Mouse (Mus musculus) embryonic facial prominence, embryonic 10.5 days (tissue): ENCODE data around the gene Rbms1. TPM values are rescaled to one million over a fixed set of nuclear protein-coding genes. Genes with fewer than 3 reads are reported as not detected.

ENCODE experiments used
- DNase-seq: peaks from one replicate; pipeline ENCODE4 v3.0.0-alpha.2; 2017; ENCODE audit warnings: low spot score
- H3K27ac ChIP-seq: fragments of 300-500 bp; sonication (generic); replicated peaks from 2 replicates; pipeline ENCODE4 v1.5.1; 2016; ENCODE audit warnings: mild to moderate bottlenecking
- H3K27me3 ChIP-seq: fragments of 300-500 bp; sonication (generic); replicated peaks from 2 replicates; pipeline ENCODE4 v1.6.1; 2016; ENCODE audit warnings: low read depth, mild to moderate bottlenecking; ENCODE audit not compliant: poor library complexity, severe bottlenecking
- H3K36me3 ChIP-seq: fragments of 300-500 bp; sonication (generic); replicated peaks from 2 replicates; pipeline ENCODE4 v1.6.1; 2016; ENCODE audit warnings: mild to moderate bottlenecking, moderate library complexity
- H3K4me1 ChIP-seq: fragments of 300-500 bp; sonication (generic); 2 replicates; pipeline ENCODE4 v1.6.1; 2016
- H3K4me3 ChIP-seq: fragments of 300-500 bp; sonication (generic); 2 replicates; pipeline ENCODE4 v1.5.1; 2016; ENCODE audit warnings: mild to moderate bottlenecking, moderate library complexity
- H3K9me3 ChIP-seq: fragments of 300-500 bp; sonication (generic); 2 replicates; pipeline ENCODE4 v1.6.1; 2016; ENCODE audit warnings: mild to moderate bottlenecking
- WGBS: fragments of 180-500 bp; shearing (Covaris S2); methylation state at CpG from one replicate; pipeline ENCODE4 v1.1.7; 2016; 5-methylcytosine and 5-hydroxymethylcytosine counted together
- polyA plus RNA-seq: library from polyadenylated mRNA; unstranded; fragments of >200 nt; fragmentation: Nextera tagmentation; extraction: Ambion mirVana; gene quantifications from 2 replicates; pipeline ENCODE4 v1.2.1, GENCODE M21; 2016

Rbms1 gene
- polyA plus RNA-seq, 1 experiment from 2014 or later, result 106 TPM

DNA sequence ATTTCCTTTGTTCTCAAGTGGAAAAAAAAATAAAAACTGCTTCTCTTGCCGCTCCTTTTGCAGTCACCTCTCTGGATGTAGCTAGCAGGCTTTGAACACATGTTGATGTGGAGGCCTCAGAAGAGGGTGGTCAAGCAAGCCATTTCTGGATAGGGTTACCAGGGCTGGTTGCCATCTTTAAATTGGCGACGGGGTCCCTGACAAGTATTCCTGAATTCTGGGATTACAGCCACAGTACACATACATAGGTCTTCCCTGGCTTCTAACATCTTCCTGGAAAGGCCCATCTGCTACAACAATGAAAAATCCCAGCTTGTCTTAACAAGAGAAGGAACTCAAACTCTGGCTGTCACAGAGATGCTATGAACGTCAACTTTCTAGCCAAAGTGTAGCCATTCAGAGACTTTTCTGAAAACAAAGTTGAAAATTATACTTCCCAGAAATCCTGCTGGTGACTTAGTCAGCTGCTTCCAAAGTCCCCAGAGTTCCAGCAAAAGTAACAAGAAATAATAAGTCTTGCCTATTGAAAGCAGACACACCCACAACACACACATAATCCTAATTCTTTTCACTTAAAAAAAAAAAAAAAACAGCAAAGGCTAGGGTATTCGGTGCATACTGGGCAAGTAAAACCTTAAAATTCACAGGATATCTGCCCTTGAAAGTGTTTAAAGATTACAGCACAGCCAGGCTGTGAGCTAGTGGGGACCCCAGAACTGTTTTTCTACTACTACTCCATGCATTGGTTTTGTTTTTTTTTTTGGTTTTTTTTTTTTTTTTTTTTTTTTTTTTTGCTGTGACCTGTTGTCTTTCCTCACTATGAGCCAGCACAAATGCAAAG, 80.6 kb downstream of the Rbms1 start:
- no peak for DNase-seq
- H3K27me3 ChIP-seq, result peaks cover 18% of the 10 kb centered on the region
- H3K4me1 ChIP-seq, result peaks cover 54% of the 10 kb centered on the region
- WGBS, result 49% methylated on average over 5 of the region's 5 CpGs
- peak overlapping the region; percentile 87 for H3K4me3 ChIP-seq
- H3K9me3 ChIP-seq, result no peaks in the 10 kb centered on the region
- H3K27ac ChIP-seq, result peak overlapping the region; percentile 96
- H3K36me3 ChIP-seq, result peaks cover 6% of the 10 kb centered on the region

DNA sequence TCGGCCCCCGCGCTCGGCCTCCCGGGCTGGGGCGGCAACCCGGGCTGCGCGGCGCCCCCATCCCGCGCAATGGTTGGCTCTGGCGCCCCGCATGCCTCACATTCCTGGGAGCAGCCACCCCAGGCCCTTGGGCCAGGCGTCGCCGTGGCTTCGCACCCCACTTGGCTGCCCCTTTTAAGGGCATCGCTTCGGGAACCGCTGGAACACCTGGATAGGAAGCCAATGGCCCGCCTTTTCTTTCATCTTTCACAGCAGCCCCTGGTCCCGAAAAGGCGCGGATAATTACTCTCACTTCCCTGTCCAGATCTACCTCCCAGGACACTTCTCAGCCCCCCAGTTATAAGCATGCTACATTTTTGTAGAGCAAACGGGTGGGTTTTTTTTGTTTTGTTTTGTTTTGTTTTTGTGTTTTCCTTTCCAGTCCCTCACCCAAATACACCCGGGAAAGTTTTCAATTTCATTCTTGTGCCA, 81.4 kb downstream of the Rbms1 start:
- H3K9me3 ChIP-seq, result no peaks in the 10 kb centered on the region
- H3K27me3 ChIP-seq, result peaks cover 24% of the 10 kb centered on the region
- H3K27ac ChIP-seq, result peak overlapping the region; percentile 96
- DNase-seq, result no peak
- peaks cover 6% of the 10 kb centered on the region for H3K36me3 ChIP-seq
- WGBS, result under 1% methylated on average over 26 of the region's 27 CpGs
- peak overlapping the region; percentile 87 for H3K4me3 ChIP-seq
- H3K4me1 ChIP-seq, result peaks cover 62% of the 10 kb centered on the region

DNA sequence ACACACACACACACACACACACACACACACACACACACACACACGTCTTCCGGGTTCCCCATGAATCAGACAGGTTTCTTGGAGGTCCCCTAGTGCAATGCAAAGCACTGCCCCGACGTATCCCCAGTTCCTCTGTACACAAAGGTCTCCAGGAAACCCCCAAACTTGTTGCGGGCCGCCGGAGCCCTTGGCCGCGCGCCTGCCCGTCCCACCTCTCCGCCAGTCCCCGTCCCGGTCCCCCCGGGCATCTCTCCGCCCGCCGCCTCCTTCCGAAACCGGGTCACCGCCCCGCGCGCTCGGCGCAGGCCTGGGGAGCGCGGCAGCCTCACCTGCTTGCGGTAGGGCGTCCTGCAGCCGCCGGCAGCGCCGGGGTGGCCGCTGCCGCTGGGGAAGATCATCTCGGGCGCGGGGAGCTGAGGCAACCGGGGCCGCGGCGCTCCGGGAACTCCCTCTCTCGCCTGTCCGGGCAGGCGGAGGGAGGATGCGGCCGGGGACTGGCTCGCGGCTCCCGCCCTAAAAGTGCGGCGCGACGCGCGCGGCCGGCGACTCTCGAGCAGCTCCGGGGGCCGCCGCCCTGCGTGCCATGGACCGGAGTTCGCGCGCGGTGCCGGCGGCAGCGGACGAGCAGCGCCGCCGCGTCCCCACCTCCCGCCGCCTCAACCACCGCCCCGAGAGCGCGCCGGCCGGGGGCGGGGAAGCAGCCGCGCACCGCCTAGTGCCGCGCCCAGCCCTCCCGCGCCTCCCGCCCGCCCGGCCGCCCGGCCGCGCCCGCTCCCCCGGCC, 82.0 kb downstream of the Rbms1 start:
- H3K27ac ChIP-seq, result peak overlapping the region; percentile 96
- peak; percentile 79 for DNase-seq
- WGBS, result under 1% methylated on average over 92 of the region's 104 CpGs
- H3K27me3 ChIP-seq, result peaks cover 30% of the 10 kb centered on the region
- peaks cover 6% of the 10 kb centered on the region for H3K36me3 ChIP-seq
- peaks cover 68% of the 10 kb centered on the region for H3K4me1 ChIP-seq
- no peaks in the 10 kb centered on the region for H3K9me3 ChIP-seq
- H3K4me3 ChIP-seq, result peak overlapping the region; percentile 87

DNA sequence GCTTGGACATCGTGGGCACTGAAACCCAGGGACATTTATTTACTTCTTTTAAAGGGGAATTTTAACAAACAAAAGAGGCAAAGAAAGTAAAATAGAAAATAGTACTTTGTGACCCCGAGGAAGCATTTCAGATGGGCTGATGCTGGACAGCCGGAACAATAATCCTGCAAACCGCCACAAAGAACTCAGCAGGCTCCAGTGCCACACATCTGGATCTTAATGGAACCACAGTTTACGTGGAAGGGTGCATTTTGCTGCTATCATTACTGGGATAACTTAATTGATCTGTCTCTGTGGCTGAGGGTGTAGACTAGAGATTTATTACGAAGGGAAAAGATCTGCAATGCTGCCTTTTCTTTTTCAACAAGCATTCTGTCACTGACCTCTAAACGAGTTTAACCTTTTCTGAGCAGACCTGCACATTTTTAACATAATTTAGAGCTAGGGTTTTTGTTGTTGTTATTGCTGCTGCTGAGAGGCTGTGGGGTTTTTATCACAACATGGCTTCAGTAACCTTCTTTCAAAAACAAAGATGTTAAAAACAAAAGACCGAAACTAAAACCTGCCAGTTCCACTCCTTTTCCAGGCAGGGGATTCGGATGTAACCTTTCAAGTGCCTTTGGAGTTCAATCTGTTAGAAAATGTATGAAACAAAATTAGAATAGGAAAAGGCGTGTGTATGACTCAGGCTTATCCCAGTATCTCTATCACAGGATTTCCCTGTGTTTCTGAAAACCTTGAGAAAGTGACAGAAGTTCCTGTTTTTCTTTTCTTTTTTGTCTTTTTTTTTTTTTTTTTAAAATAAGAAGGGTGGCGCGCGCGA, 82.8 kb downstream of the Rbms1 start:
- peaks cover 72% of the 10 kb centered on the region for H3K4me1 ChIP-seq
- DNase-seq, result no peak
- H3K27ac ChIP-seq, result peak overlapping the region; percentile 96
- H3K9me3 ChIP-seq, result no peaks in the 10 kb centered on the region
- H3K4me3 ChIP-seq, result peak overlapping the region; percentile 87
- WGBS, result 1% methylated on average over 14 of the region's 14 CpGs
- peaks cover 33% of the 10 kb centered on the region for H3K27me3 ChIP-seq
- peaks cover 6% of the 10 kb centered on the region for H3K36me3 ChIP-seq

DNA sequence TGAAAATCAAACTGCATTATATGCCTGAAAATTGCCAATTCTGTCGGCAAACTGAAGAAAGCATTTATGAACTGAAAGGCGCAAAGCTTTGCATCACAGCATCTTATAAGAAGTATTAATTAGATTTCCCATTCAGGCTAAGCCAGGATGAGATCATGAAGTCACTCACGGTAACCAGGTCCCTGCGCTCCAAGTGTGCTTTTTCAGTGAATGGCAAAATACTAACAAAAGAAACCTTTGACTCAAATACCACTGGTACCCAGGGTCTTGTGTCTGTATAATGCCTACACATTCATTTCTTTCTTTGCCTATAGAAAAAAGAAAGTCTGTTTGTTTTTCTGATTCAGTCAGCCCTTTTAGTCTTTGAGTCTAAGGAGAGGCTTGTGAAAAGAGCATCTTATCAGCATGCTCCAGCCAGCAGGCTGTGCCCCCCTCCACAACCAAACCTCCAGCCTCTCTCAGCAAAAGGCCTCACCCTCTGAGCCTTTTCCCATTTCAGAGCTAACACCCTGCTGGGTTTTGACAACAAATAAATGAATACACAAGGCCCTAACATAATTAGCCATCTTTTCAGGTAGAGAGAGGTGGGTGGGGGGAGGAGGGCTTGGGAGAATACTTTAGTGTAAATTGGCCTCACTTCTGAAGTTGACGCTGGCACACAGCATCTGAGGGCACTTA, 83.7 kb downstream of the Rbms1 start:
- no peak for DNase-seq
- Histone ChIP-seq H3K27me3 (peaks cover 33% of the 10 kb centered on the region), H3K4me1 (peaks cover 70% of the 10 kb centered on the region), H3K4me3 (peak overlapping the region; percentile 87), H3K36me3 (peaks cover 6% of the 10 kb centered on the region), H3K9me3 (no peaks in the 10 kb centered on the region), H3K27ac (peak overlapping the region; percentile 96)
- 36% methylated on average over 5 of the region's 5 CpGs for WGBS

DNA sequence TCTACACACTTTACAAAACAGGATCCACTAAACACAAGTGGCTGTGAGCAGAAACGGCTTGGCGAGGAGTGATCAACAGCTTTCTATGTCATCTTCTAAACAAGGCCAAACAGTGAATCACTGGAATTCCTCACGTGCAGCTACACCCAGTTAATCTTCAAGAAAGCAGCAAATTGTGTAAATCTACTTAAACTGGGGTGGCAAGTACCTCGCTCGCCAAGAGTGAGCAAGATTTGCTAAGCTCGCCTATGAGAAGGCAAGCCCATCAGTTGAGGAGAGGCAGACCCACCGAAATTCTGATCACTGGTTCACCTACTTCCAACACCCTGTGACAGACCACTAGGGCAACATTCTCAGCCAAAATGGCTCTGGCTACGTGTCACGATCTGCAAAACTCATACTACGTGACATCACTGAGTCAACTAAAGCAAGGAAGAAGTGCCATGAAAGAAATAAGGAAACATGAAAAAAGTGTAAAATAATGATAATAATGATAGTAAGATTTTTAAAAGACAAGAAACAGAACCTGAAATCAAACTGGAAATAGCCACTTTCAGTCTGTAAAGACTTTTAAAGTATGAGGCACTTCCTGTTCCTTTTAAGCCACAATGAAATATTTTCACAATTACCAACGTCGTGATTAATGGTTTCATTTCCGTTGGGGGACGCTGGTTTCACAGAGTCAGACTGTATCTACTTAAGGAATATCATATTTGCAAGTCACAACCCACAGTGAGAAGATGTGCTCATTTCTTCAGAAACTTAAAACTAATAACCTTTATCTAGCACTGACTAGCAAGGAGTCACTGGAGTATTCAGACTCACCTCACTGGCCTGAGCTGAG, 85.2 kb downstream of the Rbms1 start:
- H3K27me3 ChIP-seq, result peaks cover 45% of the 10 kb centered on the region
- no peak for DNase-seq
- peaks cover 66% of the 10 kb centered on the region for H3K4me1 ChIP-seq
- no peaks in the 10 kb centered on the region for H3K9me3 ChIP-seq
- H3K36me3 ChIP-seq, result peaks cover 6% of the 10 kb centered on the region
- no peak overlapping the region for H3K27ac ChIP-seq
- 75% methylated on average over 14 of the region's 14 CpGs for WGBS
- no peak overlapping the region for H3K4me3 ChIP-seq

DNA sequence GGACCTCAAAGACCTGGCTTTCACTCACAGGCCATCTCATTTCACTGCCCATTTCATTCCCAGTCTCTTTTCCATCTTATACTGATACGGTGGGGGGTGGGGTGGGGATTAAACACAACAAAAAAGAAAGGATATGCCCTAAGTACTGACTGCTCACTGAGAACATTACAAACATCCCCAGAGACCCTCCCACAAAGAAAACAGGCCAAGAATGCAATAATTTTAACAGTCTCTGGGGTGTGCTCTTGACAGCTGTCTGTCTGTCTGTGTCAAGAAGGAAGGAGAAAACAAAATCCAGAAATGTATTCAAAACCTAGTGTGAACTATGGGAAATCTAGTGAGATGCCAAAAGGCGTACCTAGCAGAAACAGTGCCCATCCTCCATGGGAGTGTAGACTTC, 86.1 kb downstream of the Rbms1 start:
- no peak overlapping the region for H3K27ac ChIP-seq
- H3K9me3 ChIP-seq, result no peaks in the 10 kb centered on the region
- peaks cover 6% of the 10 kb centered on the region for H3K36me3 ChIP-seq
- H3K4me3 ChIP-seq, result no peak overlapping the region
- WGBS, result 46% methylated on average over 2 of the region's 2 CpGs
- DNase-seq, result no peak
- H3K27me3 ChIP-seq, result peaks cover 45% of the 10 kb centered on the region
- H3K4me1 ChIP-seq, result peaks cover 69% of the 10 kb centered on the region

DNA sequence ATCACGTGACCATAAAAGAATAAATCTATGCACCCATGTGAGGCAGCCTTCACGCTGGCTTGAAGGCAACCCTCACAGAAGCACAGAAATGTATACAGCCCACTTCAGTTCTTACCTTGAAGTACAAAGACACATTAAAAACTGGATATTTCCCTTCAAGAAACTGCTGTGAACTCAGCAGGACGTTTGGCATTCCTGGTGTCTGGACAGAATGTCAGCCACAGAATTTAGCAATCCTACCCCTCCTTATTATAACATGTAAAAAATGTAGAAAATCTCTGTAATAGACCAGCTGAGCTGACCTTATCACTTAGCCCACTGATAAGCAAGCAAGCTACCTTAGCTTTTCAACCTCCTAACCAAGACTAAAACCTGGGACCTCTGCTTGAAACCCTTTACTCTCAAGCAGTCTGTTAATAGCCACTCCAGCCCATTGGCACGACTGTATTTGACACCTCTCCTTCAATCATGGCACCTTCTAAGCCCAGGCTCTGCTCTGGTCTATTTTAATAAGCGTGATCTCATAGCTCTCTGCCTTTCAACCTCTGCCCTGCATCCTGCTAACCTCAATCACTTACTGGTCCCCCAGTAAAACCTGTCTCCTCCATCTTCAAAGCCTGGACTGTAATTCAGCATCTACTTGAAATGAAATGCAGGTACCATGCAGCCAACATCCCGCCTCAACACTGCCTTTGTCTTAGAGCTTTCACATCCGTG, 90.7 kb downstream of the Rbms1 start:
- H3K9me3 ChIP-seq, result no peaks in the 10 kb centered on the region
- no peaks in the 10 kb centered on the region for H3K36me3 ChIP-seq
- no peak overlapping the region for H3K4me3 ChIP-seq
- WGBS, result 74% methylated on average over 7 of the region's 7 CpGs
- DNase-seq, result no peak
- no peak overlapping the region for H3K27ac ChIP-seq
- peaks cover 65% of the 10 kb centered on the region for H3K4me1 ChIP-seq
- peaks cover 31% of the 10 kb centered on the region for H3K27me3 ChIP-seq

DNA sequence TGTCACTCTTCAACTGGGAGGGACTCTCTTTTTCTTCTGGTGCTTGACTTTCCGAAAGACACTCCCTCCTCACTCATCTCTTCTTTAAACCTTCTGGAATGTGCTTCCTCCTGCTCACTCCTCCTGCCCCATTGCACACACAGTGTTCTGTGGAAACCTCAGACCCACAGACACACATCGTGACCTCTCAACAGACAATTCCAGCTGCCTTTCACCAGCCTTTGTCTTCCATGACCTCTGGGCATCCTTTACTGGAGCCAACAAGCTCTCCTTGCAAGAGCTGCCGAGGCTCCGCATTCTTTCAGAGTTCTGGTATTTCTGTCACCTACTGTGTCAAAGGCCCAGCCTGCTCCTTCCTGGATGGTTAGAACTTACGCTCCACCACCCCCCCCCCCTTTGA, 92.0 kb downstream of the Rbms1 start:
- Histone ChIP-seq H3K9me3 (no peaks in the 10 kb centered on the region), H3K27ac (peak overlapping the region; percentile 36; the same call in 1 of the 2 replicates), H3K4me3 (no peak overlapping the region), H3K27me3 (peaks cover 19% of the 10 kb centered on the region), H3K36me3 (no peaks in the 10 kb centered on the region), H3K4me1 (peaks cover 62% of the 10 kb centered on the region)
- 6% methylated on average over 5 of the region's 5 CpGs for whole genome bisulfite sequencing
- peak; percentile 25 for DNase-seq

DNA sequence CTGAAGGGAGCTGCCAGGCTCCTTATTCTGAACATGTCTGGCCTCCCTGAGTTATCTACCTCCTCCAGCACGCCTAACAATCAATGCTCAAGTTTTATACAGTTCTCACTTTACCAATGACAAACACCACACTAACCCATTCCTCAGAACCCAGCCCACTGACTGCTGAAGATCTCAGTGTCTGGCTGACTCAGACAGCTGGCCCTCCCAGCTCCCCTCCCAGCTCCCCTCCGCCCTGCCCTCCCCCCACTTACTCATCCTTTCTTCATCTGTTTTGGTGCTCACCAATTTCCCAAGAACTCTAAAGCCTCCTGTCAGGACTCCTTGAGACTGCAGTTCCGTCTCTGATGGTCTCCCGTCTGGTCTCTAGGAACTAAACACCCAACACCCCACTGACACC, 92.5 kb downstream of the Rbms1 start:
- no peaks in the 10 kb centered on the region for H3K36me3 ChIP-seq
- 23% methylated on average over 4 of the region's 4 CpGs for WGBS
- H3K27ac ChIP-seq, result no peak overlapping the region
- no peaks in the 10 kb centered on the region for H3K9me3 ChIP-seq
- H3K4me3 ChIP-seq, result no peak overlapping the region
- no peak for DNase-seq
- peaks cover 17% of the 10 kb centered on the region; the same call in 1 of the 2 replicates for H3K27me3 ChIP-seq
- H3K4me1 ChIP-seq, result peaks cover 60% of the 10 kb centered on the region
